ENCODE assay signal across 17 mouse cellular contexts in the genomic region with DNA sequence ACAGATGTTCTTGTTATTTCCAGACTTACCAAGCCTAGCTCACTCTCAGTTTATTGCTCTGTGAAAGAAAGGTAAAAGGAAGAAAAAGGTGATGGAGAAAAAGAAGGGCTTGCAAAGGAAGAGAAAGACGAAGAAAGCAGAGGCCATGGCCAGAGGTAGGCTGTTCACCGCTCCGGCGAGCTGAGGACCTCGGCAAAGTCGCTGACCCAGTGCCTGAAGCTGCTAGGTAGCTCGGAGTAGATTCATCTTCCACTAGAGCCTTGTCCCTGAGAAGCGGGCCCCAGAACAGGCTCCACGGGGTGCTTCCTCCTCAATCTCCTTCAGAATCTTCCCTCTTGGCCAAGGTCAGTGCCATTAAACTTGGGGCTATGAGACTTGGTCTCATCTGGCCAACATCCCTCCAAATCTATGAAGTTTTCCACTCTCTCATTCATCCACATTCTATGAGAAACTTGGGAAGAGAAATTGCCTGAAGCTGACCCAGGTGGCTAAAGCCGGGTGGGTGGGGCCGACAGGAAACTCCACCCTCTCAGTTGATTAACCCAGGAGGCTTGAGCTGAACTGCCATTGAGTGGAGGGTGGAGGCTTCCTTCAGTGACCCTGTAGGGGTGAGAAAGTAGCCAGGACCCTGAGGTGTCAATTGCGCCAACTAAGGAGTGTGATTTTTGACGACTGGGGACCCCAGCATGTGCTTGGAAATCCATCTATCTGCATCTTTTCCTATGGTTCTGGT.
A peak's percentile ranks its signal among the peaks of the same experiment; 100 is the strongest.
DNase-seq lines count a peak whose midpoint lies in the region; ATAC-seq and TF ChIP-seq lines count a peak whose summit lies in the region.
"Had no signal": no experiment of that assay in that cellular context is flagged by ENCODE, and none has a peak within 500 bp of the region (broad histone marks: within the 10 kb centered on the region; RNA-seq: fewer than 3 reads in every experiment).

No protein-coding gene starts in this region.

- H3K27me3 ChIP-seq in kidney, embryonic 15.5 days: no peaks in the 10 kb centered on the region
- no peaks in the 10 kb centered on the region for H3K27me3 ChIP-seq in ES-Bruce4 (ENCODE audit: control insufficient read depth, insufficient read depth, low read length, poor library complexity, severe bottlenecking)
- H3K27me3 ChIP-seq in heart, embryonic 12.5 days (replicated peaks): no peaks in the 10 kb centered on the region
- H3K27me3 ChIP-seq: embryonic facial prominence, embryonic 15.5 days; forebrain, embryonic 13.5 days; limb, embryonic 12.5 days; midbrain, embryonic 15.5 days had no signal

- H3K4me1 ChIP-seq in kidney, embryonic 15.5 days: peaks cover 13% of the 10 kb centered on the region
- H3K4me1 ChIP-seq in ES-Bruce4 (ENCODE audit: control insufficient read depth, insufficient read depth, low read length) (peaks cover 7% of the 10 kb centered on the region), ES-E14 (ENCODE audit: control insufficient read depth in 2 of 2, insufficient read depth in 2 of 2, low read length in 2 of 2, poor library complexity in 1 of 2) (peaks cover 4 to 25% of the 10 kb centered on the region in 2 experiments; a peak in 3 of 4 replicates)
- peaks cover 18% of the 10 kb centered on the region for H3K4me1 ChIP-seq in heart, embryonic 12.5 days (replicated peaks)
- H3K4me1 ChIP-seq: embryonic facial prominence, embryonic 15.5 days; midbrain, embryonic 15.5 days had no signal

- no peak for ATAC-seq in kidney, embryonic 15.5 days (replicated peaks; ENCODE audit: low FRiP score)
- ATAC-seq in heart, embryonic 12.5 days (ENCODE audit: insufficient number of reproducible peaks, low FRiP score): no peak
- ATAC-seq: CD4-positive, CD25-positive, alpha-beta regulatory T cell, adult 4 months; forebrain, embryonic 13.5 days; intestine, postnatal 0 days; midbrain, embryonic 15.5 days; Patski had no signal

- no peaks in the 10 kb centered on the region for H3K9me3 ChIP-seq in kidney, embryonic 15.5 days (replicated peaks)
- H3K9me3 ChIP-seq in ES-Bruce4 (replicated peaks; ENCODE audit: control insufficient read depth, insufficient read depth, low read length, poor library complexity, severe bottlenecking) (no peaks in the 10 kb centered on the region), ES-E14 (ENCODE audit: control insufficient read depth, insufficient read depth, low read depth, low read length) (no peaks in the 10 kb centered on the region)
- H3K9me3 ChIP-seq in heart, embryonic 12.5 days (replicated peaks): no peaks in the 10 kb centered on the region
- H3K9me3 ChIP-seq: embryonic facial prominence, embryonic 15.5 days; forebrain, embryonic 13.5 days; limb, embryonic 12.5 days; midbrain, embryonic 15.5 days had no signal

- no peaks in the 10 kb centered on the region for H3K36me3 ChIP-seq in kidney, embryonic 15.5 days
- H3K36me3 ChIP-seq in ES-Bruce4 (ENCODE audit: control insufficient read depth, insufficient read depth, low read length, poor library complexity, severe bottlenecking): no peaks in the 10 kb centered on the region
- no peaks in the 10 kb centered on the region for H3K36me3 ChIP-seq in ES-E14 (ENCODE audit: control insufficient read depth, insufficient read depth, low read length, poor library complexity, severe bottlenecking)
- H3K36me3 ChIP-seq in heart, embryonic 12.5 days: no peaks in the 10 kb centered on the region
- H3K36me3 ChIP-seq: embryonic facial prominence, embryonic 15.5 days; limb, embryonic 12.5 days; midbrain, embryonic 15.5 days had no signal

- H3K27ac ChIP-seq in kidney, embryonic 15.5 days: no peak overlapping the region
- no peak overlapping the region for H3K27ac ChIP-seq in ES-Bruce4 (ENCODE audit: insufficient read depth, low read length)
- no peak overlapping the region for H3K27ac ChIP-seq in ES-E14 (ENCODE audit: insufficient read depth, low read depth, low read length, poor library complexity, severe bottlenecking)
- H3K27ac ChIP-seq in heart, embryonic 12.5 days (ENCODE audit: poor library complexity, severe bottlenecking): peak overlapping the region; percentile 10; the same call in 1 of the 2 replicates
- H3K27ac ChIP-seq: embryonic facial prominence, embryonic 15.5 days; forebrain, embryonic 13.5 days; hindbrain, embryonic 14.5 days; liver, embryonic 14.5 days; midbrain, embryonic 15.5 days had no signal

- H3K4me3 ChIP-seq in kidney, embryonic 15.5 days (replicated peaks): no peak overlapping the region
- no peak overlapping the region for H3K4me3 ChIP-seq in ES-Bruce4 (ENCODE audit: low read depth, low read length)
- peak overlapping the region in 1 of 2 experiments; percentile 22; a peak in 2 of 4 replicates for H3K4me3 ChIP-seq in ES-E14 (ENCODE audit: insufficient read depth in 1 of 2, low read depth in 1 of 2, low read length in 2 of 2, poor library complexity in 1 of 2, severe bottlenecking in 1 of 2)
- H3K4me3 ChIP-seq in heart, embryonic 12.5 days: no peak overlapping the region
- H3K4me3 ChIP-seq: embryonic facial prominence, embryonic 15.5 days; forebrain, embryonic 13.5 days; limb, embryonic 12.5 days; midbrain, embryonic 15.5 days had no signal

- 0 out of 2 replicates have a peak, but pooled peaks have one; percentile 14 for TF ChIP-seq EP300 in ES-Bruce4 (IDR thresholded peaks at IDR 0.05; ENCODE audit: insufficient read depth, low read depth, low read length)

- TF ChIP-seq POLR2A in ES-Bruce4 (IDR thresholded peaks at IDR 0.05; ENCODE audit: insufficient read depth, low read length): no peak

- DNase-seq in kidney, postnatal 36 days: peak; percentile 7 to 36
- DNase-seq in ES-E14 (ENCODE audit: low read depth, low spot score): peak; percentile 48
- no peak for DNase-seq in urinary bladder, postnatal 25 days (ENCODE audit: low spot score)
- DNase-seq in cerebellum, adult 9-10 months: no peak
- DNase-seq: cerebellum, adult 18-20 months had no signal

- WGBS in kidney, embryonic 15.5 days: 79% methylated on average over 13 of the region's 13 CpGs
- WGBS in heart, embryonic 12.5 days: 84% methylated on average over 13 of the region's 13 CpGs

- H3K9ac ChIP-seq in kidney, embryonic 15.5 days: no peak overlapping the region
- H3K9ac ChIP-seq in ES-Bruce4 (ENCODE audit: low read depth, poor library complexity, severe bottlenecking) (no peak overlapping the region), ES-E14 (ENCODE audit: insufficient read depth, low read depth, low read length, poor library complexity, severe bottlenecking) (no peak overlapping the region)
- no peak overlapping the region for H3K9ac ChIP-seq in heart, embryonic 12.5 days
- H3K9ac ChIP-seq: embryonic facial prominence, embryonic 15.5 days; forebrain, embryonic 13.5 days; hindbrain, embryonic 14.5 days; limb, embryonic 12.5 days; liver, embryonic 14.5 days; midbrain, embryonic 15.5 days had no signal

- no peak for TF ChIP-seq CTCF in ES-Bruce4 (IDR thresholded peaks at IDR 0.05; ENCODE audit: low read depth, low read length)

- in situ Hi-C loops in ES-E14 (cut with MboI; ENCODE audit: low sequenced_read_pairs in 2 of 2, unreplicated experiment in 2 of 2): no loop called here

- no peak overlapping the region for H3K4me2 ChIP-seq in kidney, embryonic 15.5 days
- no peak overlapping the region for H3K4me2 ChIP-seq in heart, embryonic 12.5 days
- H3K4me2 ChIP-seq: embryonic facial prominence, embryonic 15.5 days; forebrain, embryonic 13.5 days; hindbrain, embryonic 14.5 days; limb, embryonic 12.5 days; midbrain, embryonic 15.5 days had no signal

TF ChIP-seq in ES-E14, 5 proteins besides CTCF, POLR2A, EP300 and RAD21:
- TF ChIP-seq CHD2 (IDR thresholded peaks at IDR 0.05; ENCODE audit: low read depth, low read length): no peak
- no peak for TF ChIP-seq HCFC1 (IDR thresholded peaks at IDR 0.05; ENCODE audit: borderline replicate concordance, insufficient read depth, low read length)
- no peak for TF ChIP-seq ZC3H11A (IDR thresholded peaks at IDR 0.05; ENCODE audit: borderline replicate concordance, low read depth, low read length)
- TF ChIP-seq MAFK (IDR thresholded peaks at IDR 0.05; ENCODE audit: insufficient read depth, low read depth, low read length): no peak
- TF ChIP-seq ZNF384 (IDR thresholded peaks at IDR 0.05; ENCODE audit: low read depth, low read length): no peak

Comparison
In these comparisons a context has a peak if more than half of its experiments do, and no peak if none do; other contexts are left out.
1. DNase-seq: peak in kidney, postnatal 36 days (2 of 2) and ES-E14 (single experiment); none in urinary bladder, postnatal 25 days (single experiment) and cerebellum, adult 9-10 months (single experiment).